Mouse (Mus musculus) ES-E14 (cell line): ENCODE data around the gene Donson.

ENCODE experiments used
- CHD2 ChIP-seq: IDR thresholded peaks from 2 replicates; pipeline ENCODE4 v1.6.1; 2014; ENCODE audit warnings: mild to moderate bottlenecking, low read depth, low read length, inconsistent platforms
- HCFC1 ChIP-seq: IDR thresholded peaks from 2 replicates; pipeline ENCODE4 v1.6.1; 2012; ENCODE audit warnings: low read length, inconsistent platforms, borderline replicate concordance; ENCODE audit not compliant: insufficient read depth
- MAFK ChIP-seq: IDR thresholded peaks from 2 replicates; pipeline ENCODE4 v1.6.1; 2014; ENCODE audit warnings: mild to moderate bottlenecking, low read depth, low read length, inconsistent platforms; ENCODE audit not compliant: insufficient read depth
- ZC3H11A ChIP-seq: IDR thresholded peaks from 2 replicates; pipeline ENCODE4 v1.6.1; 2012; ENCODE audit warnings: low read depth, mild to moderate bottlenecking, inconsistent platforms, low read length, borderline replicate concordance
- ZNF384 ChIP-seq: IDR thresholded peaks from 2 replicates; pipeline ENCODE4 v1.6.1; 2012; ENCODE audit warnings: low read depth, low read length, inconsistent platforms

GRCm38 (mm10) chr16:91632940-91633339 is 55.6 kb downstream of the Donson start:
- TF ChIP-seq ZC3H11A (no peak), MAFK (no peak), ZNF384 (no peak), HCFC1 (no peak), CHD2 (no peak)
